Mouse (Mus musculus) liver, embryonic 14.5 days (tissue): ENCODE data around the gene Sugct. TPM values are rescaled to one million over a fixed set of nuclear protein-coding genes. Genes with fewer than 3 reads are reported as not detected.

Source experiments
- ATAC-seq: fragments of 200-750 bp; cut with Nextera tagmentation; 2 replicates; pipeline ENCODE4 v1.8.0; 2017; ENCODE audit warnings: moderate number of reproducible peaks, mild to moderate bottlenecking, moderate library complexity; ENCODE audit not compliant: insufficient read depth
- DNase-seq, 3 experiments: peaks; one replicate each; pipeline ENCODE4 v3.0.0-alpha.2; 2012 to 2013; ENCODE audit warnings: low read depth in 3 of 3, low spot score in 3 of 3
- H3K27ac ChIP-seq: fragments of 300-500 bp; sonication (generic); 2 replicates; pipeline ENCODE4 v1.5.1; 2014; ENCODE audit warnings: moderate library complexity, mild to moderate bottlenecking, control low read depth, inconsistent platforms
- H3K27me3 ChIP-seq: fragments of 300-500 bp; sonication (generic); 2 replicates; pipeline ENCODE4 v1.6.1; 2014; ENCODE audit warnings: mild to moderate bottlenecking, low read length, moderate library complexity; ENCODE audit not compliant: control insufficient read depth, insufficient read depth
- H3K36me3 ChIP-seq: fragments of 300-500 bp; sonication (generic); replicated peaks from 2 replicates; pipeline ENCODE4 v1.6.1; 2014; ENCODE audit warnings: low read depth; ENCODE audit not compliant: control insufficient read depth, insufficient read depth
- H3K4me1 ChIP-seq, 2 experiments: fragments of 200-500 bp in 1 of 2; fragments of 300-500 bp in 1 of 2; sonication (generic) in 1 of 2; replicated peaks; 2 replicates each; pipeline ENCODE4 v1.6.1; 2012 to 2014; ENCODE audit warnings: antibody characterized with exemption in 1 of 2, inconsistent platforms in 1 of 2, low read length in 1 of 2; ENCODE audit not compliant: control insufficient read depth in 2 of 2, insufficient read depth in 2 of 2
- H3K4me2 ChIP-seq: fragments of 300-500 bp; sonication (generic); 2 replicates; pipeline ENCODE4 v1.6.1; 2014; ENCODE audit warnings: low read depth, mild to moderate bottlenecking, control low read depth, moderate library complexity
- H3K4me3 ChIP-seq, 2 experiments: fragments of 200-500 bp in 1 of 2; fragments of 300-500 bp in 1 of 2; sonication (generic) in 1 of 2; 2 replicates each; pipeline ENCODE4 v1.5.1; 2012 to 2014; ENCODE audit warnings: low read depth in 2 of 2, low read length in 2 of 2, mild to moderate bottlenecking in 2 of 2, control low read depth in 1 of 2, inconsistent platforms in 1 of 2, moderate library complexity in 1 of 2; ENCODE audit not compliant: insufficient read depth in 1 of 2
- H3K9ac ChIP-seq: fragments of 300-500 bp; sonication (generic); replicated peaks from 2 replicates; pipeline ENCODE4 v1.6.1; 2014; ENCODE audit warnings: mild to moderate bottlenecking, control low read depth, moderate library complexity
- H3K9me3 ChIP-seq: fragments of 300-500 bp; sonication (generic); 2 replicates; pipeline ENCODE4 v1.6.1; 2016; ENCODE audit warnings: low read length, mixed read lengths; ENCODE audit not compliant: control insufficient read depth
- CTCF ChIP-seq: IDR thresholded peaks from 2 replicates; pipeline ENCODE4 v1.5.1; 2016; ENCODE audit warnings: antibody characterized with exemption, low read depth, control low read depth
- EP300 ChIP-seq: IDR thresholded peaks from 2 replicates; pipeline ENCODE4 v1.6.1; 2016; ENCODE audit warnings: antibody characterized with exemption, low read depth
- WGBS: fragments of 180-500 bp; shearing (Covaris S2); extraction: QIAGEN DNeasy Blood & Tissue Kit; methylation state at CpG from one replicate; pipeline ENCODE4 v1.1.7; 2014; ENCODE audit not compliant: insufficient replicate concordance; 5-methylcytosine and 5-hydroxymethylcytosine counted together
- polyA plus RNA-seq, 2 experiments: library from polyadenylated mRNA; depleted of rRNA in 1 of 2; stranded (reverse) in 1 of 2; unstranded in 1 of 2; fragments of >200 nt; fragmentation: Nextera tagmentation in 1 of 2; extraction: Ambion mirVana in 1 of 2; gene quantifications; 2 replicates each; pipeline versions ENCODE4 v1.2.1 to v1.2.3; 2012 to 2014

The Sugct gene
- polyA plus RNA-seq, 2 experiments: 1.4 to 2.9 TPM

- no peak for TF ChIP-seq EP300
- TF ChIP-seq CTCF: no peak
- 75% methylated on average over 2 of the region's 2 CpGs for WGBS
- peak overlapping the region; percentile 46 for H3K27ac ChIP-seq
Observed at GRCm38 (mm10) chr13:17027001-17027400, 668.4 kb downstream of the Sugct start.

GRCm38 (mm10) chr13:16996464-16996863 is 698.9 kb downstream of the Sugct start:
- H3K4me3 ChIP-seq: no peak overlapping the region
- no peak overlapping the region for H3K4me2 ChIP-seq
- no peaks in the 10 kb centered on the region for H3K9me3 ChIP-seq
- no peak for DNase-seq
- no peaks in the 10 kb centered on the region for H3K4me1 ChIP-seq
- ATAC-seq: no peak
- 47% methylated on average over 2 of the region's 2 CpGs for WGBS
- no peaks in the 10 kb centered on the region for H3K36me3 ChIP-seq
- H3K27ac ChIP-seq: no peak overlapping the region
- no peak overlapping the region for H3K9ac ChIP-seq
- TF ChIP-seq CTCF (no peak), EP300 (no peak)
- no peaks in the 10 kb centered on the region for H3K27me3 ChIP-seq

More at GRCm38 (mm10) chr13:17027001-17027400, 668.4 kb downstream of the Sugct start:
- H3K27me3 ChIP-seq: no peaks in the 10 kb centered on the region
- H3K36me3 ChIP-seq: no peaks in the 10 kb centered on the region
- DNase-seq: no peak
- peaks cover 16 to 33% of the 10 kb centered on the region in 2 experiments for H3K4me1 ChIP-seq
- no peak for ATAC-seq
- H3K9ac ChIP-seq: no peak overlapping the region
- no peak overlapping the region for H3K4me3 ChIP-seq
- no peak overlapping the region; the same call in 1 of the 2 replicates for H3K4me2 ChIP-seq
- H3K9me3 ChIP-seq: no peaks in the 10 kb centered on the region

- Histone ChIP-seq H3K27ac (no peak overlapping the region), H3K4me2 (no peak overlapping the region), H3K27me3 (no peaks in the 10 kb centered on the region), H3K4me1 (no peaks in the 10 kb centered on the region), H3K36me3 (no peaks in the 10 kb centered on the region), H3K9ac (no peak overlapping the region), H3K9me3 (no peaks in the 10 kb centered on the region), H3K4me3 (no peak overlapping the region)
- TF ChIP-seq CTCF (no peak), EP300 (no peak)
- DNase-seq: no peak
- ATAC-seq: no peak
- 56% methylated on average over 3 of the region's 3 CpGs for WGBS
Observed at GRCm38 (mm10) chr13:16995321-16995720, 700.0 kb downstream of the Sugct start.

GRCm38 (mm10) chr13:16977743-16978142 is 717.6 kb downstream of the Sugct start:
- ATAC-seq (no peak), DNase-seq (no peak)
- TF ChIP-seq CTCF: no peak
- TF ChIP-seq EP300: no peak
- Histone ChIP-seq H3K4me1 (no peaks in the 10 kb centered on the region), H3K4me3 (no peak overlapping the region), H3K27me3 (no peaks in the 10 kb centered on the region), H3K9me3 (no peaks in the 10 kb centered on the region), H3K4me2 (no peak overlapping the region), H3K36me3 (no peaks in the 10 kb centered on the region), H3K27ac (no peak overlapping the region), H3K9ac (no peak overlapping the region)
- WGBS: 61% methylated on average over 6 of the region's 6 CpGs

- Histone ChIP-seq H3K9me3 (no peaks in the 10 kb centered on the region), H3K4me1 (no peaks in the 10 kb centered on the region), H3K27me3 (no peaks in the 10 kb centered on the region), H3K4me2 (no peak overlapping the region), H3K4me3 (no peak overlapping the region), H3K9ac (no peak overlapping the region), H3K27ac (no peak overlapping the region), H3K36me3 (no peaks in the 10 kb centered on the region)
- DNase-seq (no peak), ATAC-seq (no peak)
- TF ChIP-seq EP300 (no peak), CTCF (no peak)
- 63% methylated on average over 2 of the region's 2 CpGs for WGBS
Observed at GRCm38 (mm10) chr13:16971277-16971676, 724.1 kb downstream of the Sugct start.
